Mouse (Mus musculus) cerebellum, adult 8-10 months (tissue): ENCODE measurements around the gene Gm48552.
A peak's percentile ranks its signal among the peaks of the same experiment; 100 is the strongest.

Experiments
- DNase-seq: peaks from one replicate; pipeline ENCODE4 v3.0.0; 2022

Gm48552 gene

GRCm38 (mm10) chr10:81433541-81434289 is 44.9 kb downstream of the Gm48552 start:
- peak; percentile 57 for DNase-seq

GRCm38 (mm10) chr10:81434361-81435263 is 45.8 kb downstream of the Gm48552 start:
- peak; percentile 48 for DNase-seq

GRCm38 (mm10) chr10:81435436-81435835 is 46.6 kb downstream of the Gm48552 start:
- peak; percentile 80 for DNase-seq
